Mouse (Mus musculus) lung, embryonic 16.5 days (tissue): ENCODE results near the gene Csrp3. TPM values are rescaled to one million over a fixed set of nuclear protein-coding genes. Genes with fewer than 3 reads are reported as not detected.

ENCODE experiments used
- ATAC-seq: fragments of 200-750 bp; cut with Nextera tagmentation; 2 replicates; pipeline ENCODE4 v1.8.0; 2017; ENCODE audit warnings: low read depth, mild to moderate bottlenecking, moderate library complexity
- H3K27ac ChIP-seq: fragments of 300-500 bp; sonication (generic); 2 replicates; pipeline ENCODE4 v1.5.1; 2014; ENCODE audit warnings: mild to moderate bottlenecking, control low read depth, low read length
- H3K27me3 ChIP-seq: fragments of 300-500 bp; sonication (generic); 2 replicates; pipeline ENCODE4 v1.6.1; 2014; ENCODE audit warnings: low read depth, low read length, mixed read lengths; ENCODE audit not compliant: control insufficient read depth, insufficient read depth
- H3K36me3 ChIP-seq: fragments of 300-500 bp; sonication (generic); 2 replicates; pipeline ENCODE4 v1.6.1; 2014; ENCODE audit warnings: low read length; ENCODE audit not compliant: control insufficient read depth, insufficient read depth
- H3K4me1 ChIP-seq: fragments of 300-500 bp; sonication (generic); replicated peaks from 2 replicates; pipeline ENCODE4 v1.6.1; 2014; ENCODE audit warnings: low read length, mixed read lengths; ENCODE audit not compliant: control insufficient read depth, insufficient read depth
- H3K4me2 ChIP-seq: fragments of 300-500 bp; sonication (generic); 2 replicates; pipeline ENCODE4 v1.6.1; 2014; ENCODE audit warnings: low read depth, low read length, control low read depth
- H3K4me3 ChIP-seq: fragments of 300-500 bp; sonication (generic); 2 replicates; pipeline ENCODE4 v1.5.1; 2014; ENCODE audit warnings: mild to moderate bottlenecking, low read length, control low read depth
- H3K9ac ChIP-seq: fragments of 300-500 bp; sonication (generic); 2 replicates; pipeline ENCODE4 v1.6.1; 2014; ENCODE audit warnings: low read length, control low read depth
- H3K9me3 ChIP-seq: fragments of 300-500 bp; sonication (generic); 2 replicates; pipeline ENCODE4 v1.6.1; 2016; ENCODE audit warnings: low read length; ENCODE audit not compliant: control insufficient read depth
- WGBS: fragments of 180-500 bp; shearing (Covaris S2); extraction: QIAGEN DNeasy Blood & Tissue Kit; methylation state at CpG from one replicate; pipeline ENCODE4 v1.1.7; 2014; 5-methylcytosine and 5-hydroxymethylcytosine counted together
- polyA plus RNA-seq: library from polyadenylated mRNA; unstranded; fragments of >200 nt; fragmentation: Nextera tagmentation; extraction: Ambion mirVana; gene quantifications from 2 replicates; pipeline ENCODE4 v1.2.1, GENCODE M21; 2015

The Csrp3 gene
- polyA plus RNA-seq, 1 experiment from 2014 or later = 71.6 TPM

DNA sequence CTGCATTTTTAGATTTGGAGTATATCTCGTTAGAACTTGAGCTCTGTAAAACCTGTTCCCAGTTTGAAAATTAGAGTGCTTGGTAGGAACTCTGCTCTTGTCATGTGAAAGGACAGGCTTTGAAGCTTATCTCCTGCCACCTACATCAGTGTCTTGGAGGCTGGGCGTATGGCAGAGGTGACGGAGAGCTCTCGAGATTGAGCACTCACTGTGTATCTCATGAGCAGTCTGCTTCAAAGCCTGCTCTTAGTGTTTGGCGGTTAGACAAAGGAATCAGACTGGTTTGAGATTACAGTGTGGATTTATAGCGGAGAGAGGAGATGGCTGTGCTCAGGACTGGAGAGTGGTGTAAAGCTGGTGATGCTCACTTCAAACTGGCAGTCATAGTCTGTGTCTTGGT lies 22.7 kb downstream of the Csrp3 start:
- Histone ChIP-seq H3K9ac (no peak overlapping the region), H3K4me2 (no peak overlapping the region), H3K36me3 (peaks cover 15% of the 10 kb centered on the region), H3K4me3 (no peak overlapping the region), H3K27ac (no peak overlapping the region), H3K4me1 (peaks cover 7% of the 10 kb centered on the region), H3K9me3 (no peaks in the 10 kb centered on the region), H3K27me3 (no peaks in the 10 kb centered on the region)
- WGBS = 54% methylated on average over 6 of the region's 6 CpGs
- no peak for ATAC-seq

DNA sequence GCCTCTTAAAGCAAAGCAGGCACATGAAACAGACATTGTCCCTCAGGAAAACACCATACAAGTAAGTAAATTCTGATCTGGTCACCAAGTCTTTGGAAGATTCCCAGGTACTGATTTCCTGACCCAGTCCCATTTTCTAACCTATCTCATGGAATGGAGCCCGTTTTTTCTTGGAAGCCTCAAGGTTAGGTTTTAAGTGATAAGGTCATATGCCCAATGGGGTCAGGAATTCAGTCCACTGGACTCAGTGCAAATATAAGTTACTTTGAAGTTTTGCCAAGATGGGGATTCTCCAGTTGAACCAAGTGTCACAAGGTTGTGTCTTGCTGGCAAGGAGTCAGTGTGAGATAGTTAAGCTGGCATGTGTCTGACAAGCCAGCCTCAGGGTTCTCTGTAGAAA lies 23.2 kb downstream of the Csrp3 start:
- Histone ChIP-seq H3K36me3 (peaks cover 15% of the 10 kb centered on the region), H3K4me1 (peaks cover 5% of the 10 kb centered on the region), H3K27me3 (no peaks in the 10 kb centered on the region), H3K4me2 (no peak overlapping the region), H3K27ac (no peak overlapping the region), H3K9ac (no peak overlapping the region), H3K4me3 (no peak overlapping the region), H3K9me3 (no peaks in the 10 kb centered on the region)
- 53% methylated on average over 1 of the region's 1 CpGs for WGBS
- no peak for ATAC-seq

DNA sequence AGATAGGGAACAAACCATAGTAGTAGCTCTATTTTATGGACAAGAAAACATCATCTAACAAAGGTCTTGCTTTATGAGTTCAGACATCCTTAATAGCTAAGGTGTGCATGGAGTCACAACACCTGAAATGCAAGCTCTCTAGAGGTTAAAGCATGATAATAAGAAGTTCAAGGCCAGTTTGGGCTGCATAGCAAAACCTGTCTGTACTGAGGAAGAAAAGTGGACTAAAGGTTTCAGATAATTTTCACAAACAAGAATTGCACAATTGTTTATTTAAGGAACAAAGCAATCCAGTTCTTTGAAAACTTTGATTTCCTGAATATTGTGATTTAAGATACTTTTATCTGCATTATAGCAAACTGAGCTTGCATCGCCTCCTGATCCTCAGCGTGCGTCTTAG lies 24.2 kb downstream of the Csrp3 start:
- Histone ChIP-seq H3K27me3 (no peaks in the 10 kb centered on the region), H3K9ac (no peak overlapping the region), H3K27ac (no peak overlapping the region), H3K4me1 (no peaks in the 10 kb centered on the region), H3K9me3 (no peaks in the 10 kb centered on the region), H3K4me2 (no peak overlapping the region), H3K4me3 (no peak overlapping the region), H3K36me3 (peaks cover 20% of the 10 kb centered on the region)
- no peak for ATAC-seq
- 83% methylated on average over 3 of the region's 3 CpGs for WGBS

DNA sequence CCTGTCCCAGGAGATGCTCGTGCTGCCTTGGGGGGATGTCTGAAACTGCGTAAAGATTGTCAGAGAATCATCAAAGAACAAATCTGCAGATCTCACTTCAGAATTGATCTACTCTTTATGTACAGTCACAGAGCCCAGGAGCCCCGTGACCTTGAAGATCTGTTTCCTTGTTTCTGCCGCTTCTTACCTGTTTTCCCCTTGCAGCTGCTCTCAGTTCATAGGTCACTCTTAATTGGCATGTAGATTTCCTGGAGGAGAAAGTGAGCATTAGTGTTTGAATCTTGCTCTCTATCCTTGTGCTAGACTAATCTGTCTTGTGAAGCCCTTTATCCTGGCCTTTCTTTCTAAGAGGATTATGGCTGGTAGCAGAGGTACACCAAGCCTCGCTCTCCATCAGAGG lies 26.2 kb downstream of the Csrp3 start:
- Histone ChIP-seq H3K4me2 (no peak overlapping the region), H3K4me1 (no peaks in the 10 kb centered on the region), H3K36me3 (peaks cover 21% of the 10 kb centered on the region), H3K27ac (no peak overlapping the region), H3K9me3 (no peaks in the 10 kb centered on the region), H3K9ac (no peak overlapping the region), H3K4me3 (no peak overlapping the region), H3K27me3 (no peaks in the 10 kb centered on the region)
- no peak for ATAC-seq
- 90% methylated on average over 5 of the region's 5 CpGs for WGBS

DNA sequence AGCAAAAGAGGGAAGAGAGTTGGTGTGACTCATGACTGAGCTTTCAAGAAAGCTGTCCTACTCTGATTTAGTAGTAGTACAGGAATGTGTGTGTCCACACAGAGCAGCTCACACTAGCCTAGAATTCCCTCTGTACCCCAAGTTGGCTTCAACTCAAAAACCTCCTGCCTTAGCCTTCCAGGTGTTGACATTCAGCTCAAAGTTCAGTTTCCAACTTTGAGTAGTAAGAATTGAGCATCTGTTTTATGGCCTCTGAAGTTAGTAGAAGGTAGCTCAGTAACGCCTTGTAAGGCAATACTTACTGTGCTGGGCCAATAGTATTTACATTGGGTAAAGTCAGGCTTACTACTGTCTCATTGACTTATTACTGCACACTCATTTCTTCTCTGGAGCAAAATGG lies 34.2 kb downstream of the Csrp3 start:
- H3K4me3 ChIP-seq = no peak overlapping the region
- H3K36me3 ChIP-seq = 0 out of 2 replicates have a peak, but pooled peaks cover 9% of the 10 kb centered on the region
- no peaks in the 10 kb centered on the region for H3K4me1 ChIP-seq
- no peak overlapping the region for H3K4me2 ChIP-seq
- WGBS = 82% methylated on average over 1 of the region's 1 CpGs
- ATAC-seq = no peak
- no peaks in the 10 kb centered on the region for H3K27me3 ChIP-seq
- no peak overlapping the region for H3K9ac ChIP-seq
- H3K9me3 ChIP-seq = no peaks in the 10 kb centered on the region
- no peak overlapping the region for H3K27ac ChIP-seq

DNA sequence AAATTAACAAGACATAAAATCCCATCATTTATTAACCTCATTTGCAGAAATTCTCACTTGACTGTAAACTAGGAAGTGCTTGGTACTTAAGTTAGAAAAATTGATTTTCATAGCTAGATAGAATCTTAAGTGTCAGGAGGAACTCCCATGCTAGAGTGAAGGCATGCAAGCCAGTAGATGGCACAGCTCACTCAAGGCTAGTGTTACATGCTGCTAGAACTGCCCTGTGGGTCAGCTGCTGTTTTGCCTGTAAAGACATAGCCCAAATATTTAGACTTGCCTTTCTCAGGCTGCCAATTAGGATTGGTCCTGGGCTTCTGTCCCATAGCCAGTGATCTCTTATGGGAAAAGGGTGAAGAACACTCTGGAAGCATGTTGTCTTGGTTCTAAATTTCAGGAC lies 35.5 kb downstream of the Csrp3 start:
- ATAC-seq = peak; percentile 67
- no peaks in the 10 kb centered on the region for H3K27me3 ChIP-seq
- no peaks in the 10 kb centered on the region for H3K4me1 ChIP-seq

DNA sequence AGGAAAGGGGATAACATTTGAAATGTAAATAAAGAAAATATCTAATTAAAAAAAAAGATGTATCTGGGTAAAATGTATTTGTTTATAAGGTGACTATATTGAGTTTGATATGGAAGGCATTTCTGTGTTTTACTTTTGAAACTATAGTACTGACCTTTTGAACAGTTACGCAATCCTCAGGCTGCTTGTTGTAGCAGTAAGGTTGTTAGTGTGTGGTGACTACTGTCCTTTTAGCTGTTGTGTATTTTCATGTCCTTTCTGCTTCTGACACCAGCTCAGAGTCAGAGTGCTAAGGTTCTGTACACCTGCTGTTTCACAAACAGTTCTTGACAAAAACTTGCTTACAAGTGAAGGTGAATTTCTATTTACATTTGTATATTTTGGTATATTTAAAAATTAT lies 37.2 kb downstream of the Csrp3 start:
- Histone ChIP-seq H3K4me2 (no peak overlapping the region), H3K9ac (no peak overlapping the region), H3K4me1 (no peaks in the 10 kb centered on the region), H3K9me3 (no peaks in the 10 kb centered on the region), H3K4me3 (no peak overlapping the region), H3K36me3 (peaks cover 12% of the 10 kb centered on the region; the same call in 1 of the 2 replicates), H3K27ac (no peak overlapping the region), H3K27me3 (no peaks in the 10 kb centered on the region)
- no peak for ATAC-seq
- WGBS = 100% methylated on average over 1 of the region's 1 CpGs

More for the DNA sequence above, 35.5 kb downstream of the Csrp3 start:
- H3K9me3 ChIP-seq = no peaks in the 10 kb centered on the region
- no peak overlapping the region for H3K27ac ChIP-seq
- no peak overlapping the region for H3K4me2 ChIP-seq
- H3K4me3 ChIP-seq = no peak overlapping the region
- no peak overlapping the region for H3K9ac ChIP-seq
- H3K36me3 ChIP-seq = 0 out of 2 replicates have a peak, but pooled peaks cover 5% of the 10 kb centered on the region

DNA sequence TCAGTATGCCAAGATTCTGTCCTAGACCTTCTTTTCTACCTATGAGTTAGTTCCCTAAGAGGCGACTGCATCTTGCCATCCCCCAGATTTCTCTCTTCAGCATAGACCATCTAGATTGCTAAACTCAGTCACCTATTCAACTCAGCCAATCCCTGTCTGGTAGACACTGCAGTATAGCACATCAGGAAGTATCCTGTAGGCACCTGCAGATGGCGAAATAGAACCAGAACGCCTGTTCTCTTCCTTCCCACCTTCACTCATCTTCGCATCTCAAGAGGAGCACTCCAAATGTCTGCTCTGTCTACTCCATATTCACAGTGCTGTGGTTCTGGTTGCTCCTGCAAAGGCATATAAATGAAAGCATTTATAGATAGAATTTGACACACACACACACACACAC lies 41.2 kb downstream of the Csrp3 start:
- Histone ChIP-seq H3K27ac (no peak overlapping the region), H3K9ac (no peak overlapping the region), H3K9me3 (no peaks in the 10 kb centered on the region), H3K36me3 (peaks cover 17% of the 10 kb centered on the region), H3K4me2 (no peak overlapping the region), H3K4me1 (no peaks in the 10 kb centered on the region), H3K4me3 (no peak overlapping the region), H3K27me3 (no peaks in the 10 kb centered on the region)
- WGBS = 79% methylated on average over 4 of the region's 4 CpGs
- no peak for ATAC-seq

DNA sequence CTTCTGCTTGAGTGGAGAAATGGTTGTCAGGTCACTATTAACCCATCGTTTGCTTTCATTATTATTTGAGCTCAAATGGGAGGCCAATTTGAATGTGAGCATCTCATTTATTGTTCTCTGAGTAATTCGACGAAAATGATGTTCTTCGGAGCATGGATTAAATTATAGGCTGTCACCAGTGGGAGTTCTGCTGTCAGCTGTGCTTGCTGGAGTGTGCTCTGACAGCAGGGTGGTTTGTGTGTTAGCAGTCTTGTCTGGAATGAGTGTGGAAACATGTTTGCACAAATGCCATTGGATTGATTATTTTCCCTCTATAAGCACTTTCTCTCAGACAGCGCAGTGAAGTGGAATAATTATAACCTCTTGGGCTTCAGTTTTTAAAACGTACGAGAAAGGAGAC lies 44.5 kb downstream of the Csrp3 start:
- no peaks in the 10 kb centered on the region for H3K27me3 ChIP-seq
- H3K9me3 ChIP-seq = no peaks in the 10 kb centered on the region
- WGBS = 81% methylated on average over 7 of the region's 7 CpGs
- no peak for ATAC-seq
- no peaks in the 10 kb centered on the region for H3K4me1 ChIP-seq
- no peak overlapping the region for H3K4me3 ChIP-seq
- H3K27ac ChIP-seq = no peak overlapping the region
- no peak overlapping the region for H3K4me2 ChIP-seq
- H3K9ac ChIP-seq = no peak overlapping the region
- H3K36me3 ChIP-seq = peaks cover 17% of the 10 kb centered on the region

DNA sequence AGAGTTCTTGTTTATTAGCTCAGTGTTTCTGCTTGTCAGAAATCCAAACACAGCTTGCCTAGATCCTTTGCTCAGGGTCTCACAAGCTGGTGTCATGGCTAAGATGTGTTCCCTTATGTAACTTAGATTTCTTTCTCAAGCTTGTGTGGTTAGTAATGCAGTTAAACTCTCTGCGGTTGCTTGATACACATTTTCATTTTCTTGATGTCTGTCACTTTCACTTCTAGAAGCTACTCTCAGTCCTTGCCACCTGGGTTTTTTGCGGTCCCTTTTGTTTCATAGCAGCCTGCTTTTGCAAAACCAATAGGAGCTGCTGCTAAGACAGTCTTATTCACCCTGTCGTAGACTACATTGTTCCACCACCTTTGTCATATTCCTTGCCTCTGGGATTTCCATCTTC lies 52.7 kb downstream of the Csrp3 start:
- H3K4me3 ChIP-seq = no peak overlapping the region
- H3K27me3 ChIP-seq = no peaks in the 10 kb centered on the region
- no peak overlapping the region for H3K4me2 ChIP-seq
- no peaks in the 10 kb centered on the region for H3K9me3 ChIP-seq
- 83% methylated on average over 3 of the region's 3 CpGs for WGBS
- no peak for ATAC-seq
- H3K36me3 ChIP-seq = peaks cover 4% of the 10 kb centered on the region; the same call in 1 of the 2 replicates
- H3K27ac ChIP-seq = no peak overlapping the region
- no peak overlapping the region for H3K9ac ChIP-seq
- peaks cover 7% of the 10 kb centered on the region for H3K4me1 ChIP-seq
